In the genomic region with DNA sequence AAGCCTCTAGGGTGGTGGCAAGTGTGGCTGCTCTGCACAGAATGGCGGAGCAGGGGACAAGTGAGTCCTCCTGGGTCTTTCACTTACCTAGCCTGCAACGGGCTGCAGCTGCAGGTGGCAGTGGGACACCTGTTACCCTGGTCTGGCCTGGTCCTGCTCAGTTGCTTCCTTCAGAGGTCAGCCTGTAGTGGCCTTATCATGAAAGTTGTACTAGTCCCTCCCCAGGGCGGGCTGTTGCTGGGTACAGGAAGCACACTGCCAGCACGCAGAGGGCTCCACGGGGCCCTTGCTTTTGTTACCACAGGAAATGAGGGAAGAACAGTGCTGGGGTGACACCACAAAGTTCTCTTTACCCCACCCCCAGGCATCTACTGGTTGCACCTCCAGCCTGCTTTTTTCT, we compare ENCODE assay signal across 8 mouse cellular contexts. TPM values are rescaled to one million over a fixed set of nuclear protein-coding genes. Genes with fewer than 3 reads are reported as not detected.
A peak's percentile ranks its signal among the peaks of the same experiment; 100 is the strongest.
DNase-seq lines count a peak whose midpoint lies in the region; ATAC-seq lines count a peak whose summit lies in the region.

A gene (minus strand): TSS at position 279 of the 400 bp plus-strand sequence.

- peak; percentile 74 for ATAC-seq in common myeloid progenitor, adult 5-6 weeks (replicated peaks; ENCODE audit: low read depth, poor library complexity, severe bottlenecking)
- peak; percentile 81 for ATAC-seq in inflammation-experienced regulatory T-cells, adult 6 months
- ATAC-seq in megakaryocyte progenitor cell, adult 5-6 weeks (replicated peaks; ENCODE audit: poor library complexity) = peak; percentile 69

- DNase-seq in layer of hippocampus, adult 9-11 months = peak; percentile 85
- DNase-seq in layer of hippocampus, postnatal 25 days (ENCODE audit: extremely low spot score in 1 of 2, low spot score in 1 of 2) = no peak
- DNase-seq in thymus, postnatal 36 days = peak; percentile 84 to 88
- no peak for DNase-seq in Muller cell, postnatal 12 days (ENCODE audit: inconsistent ontology term)
- DNase-seq in right cerebral cortex, adult 2 months (ENCODE audit: low spot score in 2 of 2) = no peak

RNA-seq across cellular contexts. Expression of the gene that starts here (rescaled TPM):
- total RNA-seq in layer of hippocampus, postnatal 25 days (2021) = 1 to 10 TPM; 4.3 to 4.6 TPM
- 221 and 234 TPM in 2 replicates for total RNA-seq in common myeloid progenitor, adult 5-6 weeks (2017)
- 100 to 1,000 TPM; 253 to 288 (median 257) TPM for polyA plus RNA-seq in inflammation-experienced regulatory T-cells, adult 6 months (2017; shearing (Covaris generic))
- 63.8 and 78.7 TPM in 2 replicates for total RNA-seq in megakaryocyte progenitor cell, adult 5-6 weeks (2015)
- 216 and 225 TPM in 2 replicates for total RNA-seq in megakaryocyte progenitor cell, adult 5-6 weeks (2017)

Comparison
In these comparisons a context has a peak if more than half of its experiments do, and no peak if none do; other contexts are left out.
1. RNA of the gene that starts here (total RNA-seq): 221 to 234 TPM in common myeloid progenitor, adult 5-6 weeks and 63.8 to 225 TPM in megakaryocyte progenitor cell, adult 5-6 weeks; 4.3 to 4.6 TPM in layer of hippocampus, postnatal 25 days; every median in the first group is over 10 times any median in the second.
2. DNase-seq: peak in layer of hippocampus, adult 9-11 months (single experiment) and thymus, postnatal 36 days (2 of 2); none in layer of hippocampus, postnatal 25 days (0 of 2), Muller cell, postnatal 12 days (single experiment) and right cerebral cortex, adult 2 months (0 of 2).
3. Peak in every context shown above with its lines, with median percentiles within 50 percentile points of each other: ATAC-seq.